Mouse (Mus musculus): ENCODE measurements around the gene Dixdc1. TPM values are rescaled to one million over a fixed set of nuclear protein-coding genes. Genes with fewer than 3 reads are reported as not detected.
A peak's percentile ranks its signal among the peaks of the same experiment; 100 is the strongest.
"Not testable (repeated sequence)": the region's sequence is repeated elsewhere in the genome, so short reads cannot be mapped to it uniquely, and the experiment has no call there.

The Dixdc1 gene
- total RNA-seq, 1 experiment from 2014 or later, result not detected

DNA sequence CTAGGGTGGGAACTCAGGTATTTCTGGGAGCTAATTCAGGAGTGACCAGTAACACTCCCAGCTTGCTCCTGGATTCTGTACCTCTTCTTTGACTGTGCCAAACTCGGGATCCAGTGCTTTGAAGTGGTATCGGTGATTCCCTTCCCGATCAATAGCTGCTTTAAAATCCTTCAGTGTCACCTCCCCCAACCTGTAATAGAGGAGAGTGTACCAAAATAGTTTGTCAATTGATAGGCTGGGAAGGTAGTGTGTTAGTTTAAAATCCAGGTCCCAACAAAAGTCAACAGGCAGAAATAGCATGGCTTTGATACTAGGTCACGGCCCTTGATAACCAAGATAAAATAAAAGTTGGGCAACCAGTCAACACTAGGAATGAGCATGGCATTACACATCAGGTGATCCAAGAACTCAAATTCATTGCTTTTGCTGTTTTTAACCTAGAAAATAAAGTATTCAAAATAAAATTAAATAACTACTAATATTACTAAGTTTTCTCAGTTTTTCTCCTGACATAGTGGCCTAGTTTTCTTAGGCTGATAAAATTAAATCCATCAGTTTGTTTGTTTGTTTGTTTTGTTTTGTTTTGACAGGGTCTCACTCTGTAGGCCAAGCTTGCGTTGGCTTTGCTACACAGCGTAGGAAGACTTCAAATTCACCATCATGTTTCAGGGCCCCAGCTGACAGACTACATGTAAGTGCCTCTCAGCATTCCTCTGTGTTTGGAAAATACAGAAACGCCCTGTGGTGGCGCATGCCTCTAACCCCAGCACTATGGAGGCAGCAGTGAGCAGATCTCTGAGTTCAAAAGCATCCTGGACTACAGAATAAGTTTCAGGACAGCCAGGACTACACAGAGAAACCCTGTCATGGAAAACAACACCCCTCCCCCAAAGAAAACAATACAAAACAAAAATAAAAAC, 71.5 kb downstream of the Dixdc1 start:
- ATAC-seq (ENCODE audit: extremely low read depth, insufficient number of reproducible peaks, low FRiP score, poor library complexity, severe bottlenecking), result no peak

DNA sequence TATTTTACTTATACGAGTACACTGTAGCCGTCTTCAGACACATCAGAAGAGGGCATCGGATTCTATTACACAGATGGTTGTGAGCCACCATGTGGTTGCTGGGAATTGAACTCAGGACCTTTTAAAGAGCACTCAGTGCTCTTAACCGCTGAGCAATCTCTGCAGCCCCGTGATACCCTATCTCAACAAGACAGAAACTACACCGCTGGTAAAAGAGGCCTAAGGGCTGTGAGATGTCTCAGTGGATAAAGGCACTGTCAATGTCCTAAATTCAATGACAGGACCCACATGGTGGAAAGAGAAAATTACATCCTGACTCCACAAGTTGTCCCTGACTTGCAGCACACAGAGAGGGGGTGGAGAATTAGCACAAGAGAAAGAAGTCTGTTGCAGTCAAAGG, 72.9 kb downstream of the Dixdc1 start:
- ATAC-seq (ENCODE audit: extremely low read depth, insufficient number of reproducible peaks, low FRiP score, poor library complexity, severe bottlenecking), result no peak

DNA sequence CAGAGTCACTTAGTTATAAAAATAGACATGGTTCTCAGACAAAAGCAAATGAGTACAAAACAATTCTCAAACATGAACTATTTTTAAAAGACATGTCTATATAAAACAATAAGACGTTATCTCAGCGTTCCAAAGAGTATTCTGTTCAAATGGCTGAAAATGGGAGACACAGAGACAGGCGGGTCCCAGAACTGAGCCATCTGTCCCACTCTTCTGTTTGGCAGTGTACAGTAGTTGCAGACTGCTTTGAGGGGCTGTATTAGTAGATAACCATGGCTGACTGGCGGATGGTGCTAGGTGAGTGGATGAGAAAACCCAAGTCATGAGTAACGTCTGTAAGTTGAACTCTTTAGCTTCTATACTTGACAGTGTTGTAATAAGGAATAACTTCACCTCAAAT, 74.5 kb downstream of the Dixdc1 start:
- no peak for ATAC-seq (ENCODE audit: extremely low read depth, insufficient number of reproducible peaks, low FRiP score, poor library complexity, severe bottlenecking)

DNA sequence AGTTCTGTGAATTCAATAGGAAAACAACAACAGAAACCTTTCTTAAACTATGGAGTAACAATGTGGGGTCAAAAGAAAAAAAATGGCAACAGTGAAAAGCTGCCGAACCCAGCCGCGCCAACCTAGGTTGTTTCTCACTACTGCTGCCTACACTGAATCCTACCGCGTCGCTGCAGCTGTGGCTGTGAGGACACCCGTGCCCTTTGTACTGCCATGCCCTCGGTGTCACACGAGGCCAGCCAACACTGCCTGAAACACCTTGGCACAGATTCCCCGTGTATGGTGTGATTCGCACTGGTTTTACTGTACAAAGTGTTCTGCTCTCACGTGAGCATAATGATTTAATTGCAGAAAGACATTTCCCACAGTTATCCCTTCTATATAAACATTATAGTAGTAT, 78.9 kb downstream of the Dixdc1 start:
- 0 out of 2 replicates have a peak, but pooled peaks have one; percentile 10 for ATAC-seq (ENCODE audit: extremely low read depth, insufficient number of reproducible peaks, low FRiP score, poor library complexity, severe bottlenecking)

DNA sequence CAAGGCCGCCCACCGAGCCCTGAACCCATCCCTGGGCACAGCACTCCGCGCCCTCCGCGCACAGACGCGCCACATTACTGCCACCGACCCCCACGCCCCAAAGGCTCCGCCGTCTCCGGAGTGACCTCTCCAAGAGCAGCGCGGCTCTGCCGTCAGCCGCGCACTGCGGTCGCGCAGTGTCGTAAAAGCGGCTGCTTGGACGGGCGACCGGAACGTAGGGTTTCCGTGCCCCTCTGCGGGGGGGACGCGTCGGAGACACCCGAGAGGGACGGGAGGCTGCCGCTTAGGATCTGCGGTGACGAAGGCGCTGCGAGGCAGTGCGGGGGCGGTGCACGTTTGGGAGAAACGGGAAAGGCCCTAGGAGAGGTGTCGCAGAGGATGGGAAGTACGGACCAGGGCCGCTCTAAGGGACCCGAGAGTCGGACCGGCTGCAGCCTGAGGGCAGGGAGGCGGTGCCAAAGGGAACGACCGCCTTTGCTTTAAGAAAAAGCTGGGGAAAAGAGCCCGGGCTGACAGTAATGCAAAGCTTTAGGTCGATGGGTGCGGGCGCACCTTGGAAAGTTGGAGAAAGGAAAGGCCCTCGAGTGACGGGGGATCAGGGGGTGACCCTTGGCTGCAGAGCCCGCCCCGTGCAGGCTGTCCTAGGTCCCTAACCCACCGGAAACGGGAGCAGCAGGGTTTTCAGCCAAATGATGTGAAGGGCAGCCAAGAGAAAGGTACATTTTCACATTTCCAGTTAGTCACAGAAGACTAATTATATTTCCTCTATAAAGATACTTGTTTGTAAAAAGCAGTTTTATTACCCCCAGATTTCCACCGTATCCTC, 79.7 kb downstream of the Dixdc1 start, which contains the start of gene Dlat:
Gene Dlat (minus strand): TSS at position 389 of the 826 bp plus-strand sequence.
- ATAC-seq (ENCODE audit: extremely low read depth, insufficient number of reproducible peaks, low FRiP score, poor library complexity, severe bottlenecking), result peak; percentile 91

DNA sequence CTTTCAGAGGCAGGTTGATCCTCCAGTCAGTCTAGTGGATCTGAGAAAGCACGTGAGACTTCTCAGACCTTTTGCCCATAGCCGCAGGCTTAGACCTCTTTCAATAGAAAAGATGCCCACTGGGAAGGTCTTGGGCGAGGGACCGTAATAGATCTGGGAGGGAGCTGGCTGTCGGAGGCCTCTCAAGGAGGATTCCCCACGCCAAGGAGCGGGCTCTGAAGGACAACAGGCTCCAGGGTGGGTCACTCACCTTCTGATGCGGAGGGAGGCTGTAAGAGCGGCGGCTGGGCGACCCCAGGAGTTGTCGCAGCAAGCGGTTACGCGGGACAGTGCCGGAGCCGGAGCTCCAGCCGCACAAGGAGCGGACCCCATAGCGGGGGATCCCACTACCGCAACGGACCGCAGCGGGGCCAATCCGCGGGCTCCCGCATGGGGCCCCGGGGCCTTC, 80.4 kb downstream of the Dixdc1 start:
- peak; percentile 11; the same call in 1 of the 2 replicates for ATAC-seq (ENCODE audit: extremely low read depth, insufficient number of reproducible peaks, low FRiP score, poor library complexity, severe bottlenecking)

DNA sequence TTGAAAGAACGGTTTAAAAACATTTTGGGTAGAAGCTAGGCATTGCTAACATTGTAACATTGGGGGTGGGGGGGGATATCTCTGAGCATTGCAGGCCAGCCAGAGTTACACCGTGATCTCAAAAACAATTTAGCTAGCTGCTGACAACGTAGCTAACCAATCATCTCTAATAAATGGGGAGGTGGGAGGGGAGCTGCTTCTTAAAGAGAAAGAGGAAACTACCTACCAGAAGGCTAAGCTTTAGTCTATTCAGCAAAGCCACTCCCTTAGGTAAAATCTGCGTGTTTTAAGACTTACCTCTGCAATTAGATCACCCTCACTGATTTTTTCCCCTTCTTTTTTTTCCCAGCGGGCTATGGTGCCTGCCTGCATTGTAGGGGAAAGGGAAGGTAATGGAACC, 80.9 kb downstream of the Dixdc1 start:
- no peak for ATAC-seq (ENCODE audit: extremely low read depth, insufficient number of reproducible peaks, low FRiP score, poor library complexity, severe bottlenecking)

DNA sequence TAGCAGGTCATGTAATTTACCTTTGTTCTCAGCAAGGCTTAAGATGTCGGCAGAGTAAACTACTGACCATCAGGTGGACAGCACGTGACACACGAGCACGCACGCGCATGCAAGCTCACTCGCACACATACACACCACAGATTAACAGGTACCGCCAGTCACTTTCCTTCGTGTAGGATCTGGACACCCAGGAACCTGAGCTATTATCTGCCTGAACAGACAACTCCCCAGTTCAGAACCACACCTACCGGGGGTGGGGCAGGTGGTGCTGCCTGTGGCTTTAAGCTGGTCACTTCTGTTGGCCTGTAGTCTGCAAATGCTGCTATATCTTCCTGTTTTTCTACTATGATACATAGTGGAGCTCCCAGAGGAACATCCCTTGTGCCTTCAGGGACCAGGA, 88.8 kb downstream of the Dixdc1 start:
- no peak for ATAC-seq (ENCODE audit: extremely low read depth, insufficient number of reproducible peaks, low FRiP score, poor library complexity, severe bottlenecking)

DNA sequence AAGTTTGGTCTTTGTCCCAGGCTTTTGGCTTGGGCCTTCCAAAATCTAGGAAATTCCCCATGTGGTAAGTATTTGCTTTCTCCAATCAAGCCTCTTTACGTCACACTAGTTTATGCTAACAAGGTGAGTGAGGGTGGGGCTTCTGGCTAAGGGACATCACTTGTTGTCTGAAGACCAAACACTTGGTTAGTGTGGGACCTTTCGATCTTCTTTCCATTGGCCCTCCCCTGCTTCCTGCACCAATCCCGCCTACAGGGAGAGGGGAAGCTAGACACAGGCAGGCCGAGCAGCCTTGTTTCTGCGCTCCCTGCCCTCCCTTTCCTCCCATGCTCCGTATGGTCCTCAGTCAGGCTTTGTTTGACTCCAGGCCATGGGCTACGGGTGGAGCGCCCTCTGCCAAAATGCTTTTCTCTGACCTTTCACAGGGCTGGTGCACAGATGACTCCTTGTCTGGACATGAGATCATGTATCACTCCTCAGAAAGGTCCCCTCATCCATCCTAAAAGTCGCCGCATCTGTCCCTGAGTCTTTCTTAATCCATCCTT, 92.4 kb downstream of the Dixdc1 start:
- no peak for ATAC-seq (ENCODE audit: extremely low read depth, insufficient number of reproducible peaks, low FRiP score, poor library complexity, severe bottlenecking)

DNA sequence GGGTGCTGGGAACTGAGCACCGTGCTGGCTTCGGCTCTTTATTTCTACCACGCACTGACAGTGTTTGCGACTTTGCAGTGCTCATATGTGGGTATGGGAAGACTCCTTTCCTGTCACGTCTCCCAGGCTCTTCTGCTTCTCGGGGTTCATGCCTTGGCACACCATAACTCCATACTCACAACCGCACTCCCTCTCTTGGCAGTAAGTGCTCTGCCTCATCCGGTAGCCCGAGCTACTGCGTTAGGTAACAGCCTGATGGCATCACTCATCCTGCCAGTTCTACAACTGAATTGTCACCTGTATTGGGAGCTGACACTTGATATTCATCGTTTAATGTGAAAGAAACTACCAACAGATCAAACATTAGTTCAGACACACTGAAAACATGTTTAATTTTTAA, 105.0 kb downstream of the Dixdc1 start:
- ATAC-seq (ENCODE audit: extremely low read depth, insufficient number of reproducible peaks, low FRiP score, poor library complexity, severe bottlenecking), result no peak

DNA sequence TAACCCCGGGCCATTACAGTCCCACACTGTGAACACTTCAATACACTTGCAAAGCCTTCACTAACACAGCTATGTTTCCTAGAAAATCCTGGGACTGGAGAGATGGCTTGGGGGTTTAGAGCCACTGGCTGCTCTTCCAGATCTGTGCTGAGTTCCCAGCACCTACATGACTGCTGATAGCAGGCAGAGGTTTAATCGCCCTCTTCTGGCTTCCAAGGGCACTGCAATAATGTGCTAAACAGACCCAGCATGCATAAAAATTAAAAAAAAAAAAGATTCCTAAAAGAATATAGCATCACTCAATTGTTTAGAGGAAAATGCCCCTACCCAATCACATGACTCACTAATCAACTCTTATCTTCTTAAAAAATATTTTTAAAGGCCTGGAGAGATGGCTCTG, 106.3 kb downstream of the Dixdc1 start:
- no peak for ATAC-seq (ENCODE audit: extremely low read depth, insufficient number of reproducible peaks, low FRiP score, poor library complexity, severe bottlenecking)

DNA sequence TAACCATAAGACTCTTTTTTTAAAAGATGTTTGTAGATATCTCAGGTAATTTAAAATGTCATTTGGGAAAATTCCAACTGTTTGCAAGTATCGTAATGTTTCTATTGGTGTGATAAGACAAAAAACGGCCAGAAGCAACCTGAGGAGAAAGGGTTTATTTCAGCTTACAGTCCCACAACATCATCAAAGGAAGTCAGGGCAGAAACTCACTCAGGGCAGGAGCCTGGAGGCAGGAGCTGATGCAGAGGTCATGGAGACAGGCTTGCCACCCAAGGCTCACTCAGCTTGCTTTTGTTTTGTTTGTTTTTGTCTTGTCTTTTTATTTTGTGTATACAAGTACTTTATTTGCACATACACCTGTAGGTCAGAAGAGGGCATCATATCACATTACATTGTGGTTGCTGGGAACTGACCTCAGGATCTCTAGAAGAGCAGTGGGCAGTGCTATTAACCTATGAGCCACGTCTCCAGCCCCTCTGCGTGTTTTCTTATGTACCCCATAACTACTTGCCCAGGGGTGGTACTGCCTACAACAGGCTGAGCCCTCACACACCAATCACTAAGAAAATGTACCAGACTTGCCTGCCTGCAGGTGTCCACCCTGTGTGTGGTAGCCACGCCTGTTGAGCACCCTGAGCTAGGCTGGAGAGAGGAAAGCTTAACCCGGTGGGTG, 107.2 kb downstream of the Dixdc1 start:
- no peak for ATAC-seq (ENCODE audit: extremely low read depth, insufficient number of reproducible peaks, low FRiP score, poor library complexity, severe bottlenecking)

DNA sequence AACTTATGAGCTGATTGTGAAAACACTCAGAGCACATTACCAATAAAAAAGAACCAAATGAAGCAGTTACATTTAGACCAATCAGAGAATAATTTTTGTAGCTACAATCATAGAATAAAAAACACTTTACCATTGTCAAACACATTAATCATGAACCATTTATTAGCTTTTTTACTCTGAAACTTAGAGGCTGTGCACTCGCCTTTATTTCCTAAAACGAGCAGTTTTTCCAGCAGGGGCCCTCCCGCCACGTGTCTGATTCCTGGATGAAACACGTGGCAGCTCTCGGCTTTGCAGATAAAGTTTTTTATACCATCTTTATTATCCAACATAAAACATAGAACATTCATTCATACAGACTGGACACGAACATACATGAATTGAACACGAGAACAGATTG, 108.4 kb downstream of the Dixdc1 start:
- ATAC-seq (ENCODE audit: extremely low read depth, insufficient number of reproducible peaks, low FRiP score, poor library complexity, severe bottlenecking), result not testable (repeated sequence)

DNA sequence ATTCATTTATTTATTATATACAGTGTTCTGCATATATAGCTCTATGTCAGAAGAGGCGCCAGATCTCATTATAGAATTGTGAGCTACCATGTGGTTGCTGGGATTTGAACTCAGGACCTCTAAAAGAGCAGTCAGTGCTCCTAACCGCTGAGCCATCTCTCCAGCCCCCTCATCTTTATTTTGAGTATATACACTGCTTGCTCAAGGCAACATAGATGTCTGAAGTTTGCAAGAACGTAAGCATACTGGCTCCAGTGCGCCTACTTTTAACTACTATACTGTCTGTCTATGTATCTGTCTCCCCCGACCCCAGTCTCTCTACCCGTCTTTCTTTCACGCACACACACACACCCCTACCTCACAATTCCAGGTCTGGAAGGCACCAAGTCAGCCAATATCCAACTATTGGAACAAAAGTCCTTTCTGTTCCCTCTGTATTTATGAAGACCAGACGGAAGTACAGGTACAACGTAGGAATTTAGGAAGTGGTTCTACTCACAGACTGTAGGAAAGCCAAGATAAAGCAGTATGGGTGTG, 121.5 kb downstream of the Dixdc1 start:
- ATAC-seq (ENCODE audit: extremely low read depth, insufficient number of reproducible peaks, low FRiP score, poor library complexity, severe bottlenecking), result no peak

DNA sequence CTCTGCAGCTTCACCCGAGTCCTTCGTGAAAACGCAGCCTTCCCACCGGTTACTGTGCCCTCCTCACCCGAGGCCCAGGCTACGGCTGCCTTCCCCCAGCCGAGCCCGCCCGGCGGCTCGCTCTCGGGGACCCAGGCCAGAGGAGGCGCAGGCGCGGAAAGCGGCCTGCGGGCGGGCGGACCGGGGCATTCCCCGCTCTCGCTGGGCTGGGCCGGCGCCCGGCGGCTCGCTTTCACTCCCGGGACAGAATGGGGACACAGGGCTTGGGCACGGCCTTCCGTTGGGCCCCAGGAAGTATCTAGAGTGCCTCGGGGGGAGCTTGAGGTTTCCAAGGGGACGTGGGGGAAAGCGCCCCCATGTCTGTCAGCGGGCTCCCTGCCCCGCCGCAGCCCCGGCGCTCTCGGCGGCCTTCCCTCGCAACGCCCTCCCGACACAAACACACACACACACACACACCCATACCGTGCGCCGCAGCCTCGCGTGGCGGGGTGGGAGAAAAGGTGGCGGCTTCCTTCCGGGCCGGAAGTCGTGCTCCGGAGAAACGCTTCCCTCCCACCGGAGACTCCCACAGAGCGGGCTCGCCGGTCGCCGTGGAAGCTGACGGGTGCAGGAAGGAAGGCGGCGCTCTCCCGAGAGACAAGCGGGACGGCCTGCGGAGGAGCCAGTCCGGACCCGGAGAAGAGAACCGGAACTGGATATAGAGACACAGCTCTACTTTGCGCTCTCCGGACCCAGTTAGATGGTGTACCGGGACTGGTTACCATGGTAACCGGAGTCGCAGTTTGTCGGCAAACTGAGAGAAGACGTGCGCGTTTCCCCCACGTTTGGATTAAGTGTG, 122.3 kb downstream of the Dixdc1 start, which contains the start of the genes Pih1d2 and Nkapd1:
Gene Pih1d2 (plus strand): TSS at position 556 of the 838 bp plus-strand sequence.
Gene Nkapd1 (minus strand): TSS at position 699 of the 838 bp plus-strand sequence.
- peak; percentile 87 for ATAC-seq (ENCODE audit: extremely low read depth, insufficient number of reproducible peaks, low FRiP score, poor library complexity, severe bottlenecking)

DNA sequence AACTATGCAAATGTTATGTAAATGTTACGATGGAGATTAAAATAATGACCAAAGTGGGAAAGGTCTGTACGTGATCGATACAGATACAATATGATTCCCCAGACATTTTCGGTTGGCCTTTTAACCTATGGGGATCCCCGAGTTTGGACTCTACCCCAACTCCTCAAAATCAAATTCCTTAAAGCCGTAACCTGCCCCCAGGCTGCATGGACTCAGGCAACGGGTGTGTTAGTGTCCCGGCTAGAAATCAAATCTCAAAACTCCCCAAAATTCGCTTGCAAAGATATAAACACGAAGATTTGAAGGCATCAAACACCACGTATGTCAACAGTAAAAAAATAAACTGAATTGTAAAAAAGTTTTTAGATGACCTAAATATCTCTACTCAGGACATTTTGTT, 123.2 kb downstream of the Dixdc1 start:
- ATAC-seq (ENCODE audit: extremely low read depth, insufficient number of reproducible peaks, low FRiP score, poor library complexity, severe bottlenecking), result no peak

Data from neutrophil, adult 5-6 weeks (primary cell).